Mouse (Mus musculus) stomach, postnatal 0 days (tissue): ENCODE data around the gene Plxna4. TPM values are rescaled to one million over a fixed set of nuclear protein-coding genes. Genes with fewer than 3 reads are reported as not detected.

Source experiments
- ATAC-seq: fragments of 200-750 bp; cut with Nextera tagmentation; 2 replicates; pipeline ENCODE4 v1.8.0; 2017; ENCODE audit not compliant: low FRiP score, low TSS enrichment
- DNase-seq: peaks from one replicate; pipeline ENCODE4 v3.0.0-alpha.2; 2016; ENCODE audit warnings: low spot score
- H3K27ac ChIP-seq: fragments of 300-500 bp; sonication (generic); replicated peaks from 2 replicates; pipeline ENCODE4 v1.5.1; 2014; ENCODE audit warnings: mild to moderate bottlenecking, control low read depth
- H3K27me3 ChIP-seq: fragments of 300-500 bp; sonication (generic); 2 replicates; pipeline ENCODE4 v1.6.1; 2014; ENCODE audit warnings: low read length; ENCODE audit not compliant: control insufficient read depth, insufficient read depth
- H3K36me3 ChIP-seq: fragments of 300-500 bp; sonication (generic); 2 replicates; pipeline ENCODE4 v1.6.1; 2014; ENCODE audit warnings: low read length, mixed read lengths; ENCODE audit not compliant: control insufficient read depth, insufficient read depth
- H3K4me1 ChIP-seq: fragments of 300-500 bp; sonication (generic); replicated peaks from 2 replicates; pipeline ENCODE4 v1.6.1; 2014; ENCODE audit warnings: antibody characterized with exemption; ENCODE audit not compliant: control insufficient read depth, insufficient read depth
- H3K4me2 ChIP-seq: fragments of 300-500 bp; sonication (generic); replicated peaks from 2 replicates; pipeline ENCODE4 v1.6.1; 2014; ENCODE audit warnings: low read depth, mild to moderate bottlenecking, control low read depth, moderate library complexity
- H3K4me3 ChIP-seq: fragments of 300-500 bp; sonication (generic); 2 replicates; pipeline ENCODE4 v1.5.1; 2014; ENCODE audit warnings: low read depth, low read length, control low read depth
- H3K9ac ChIP-seq: fragments of 300-500 bp; sonication (generic); 2 replicates; pipeline ENCODE4 v1.6.1; 2014; ENCODE audit warnings: mild to moderate bottlenecking, low read length, control low read depth, mixed read lengths
- H3K9me3 ChIP-seq: fragments of 300-500 bp; sonication (generic); 2 replicates; pipeline ENCODE4 v1.6.1; 2016; ENCODE audit warnings: low read length; ENCODE audit not compliant: control insufficient read depth
- CTCF ChIP-seq: IDR thresholded peaks from 2 replicates; pipeline ENCODE4 v1.5.1; 2016; ENCODE audit warnings: antibody characterized with exemption, low read depth, mild to moderate bottlenecking, moderate library complexity
- EP300 ChIP-seq: optimal IDR thresholded peaks from 2 replicates; pipeline ENCODE3; 2016; ENCODE audit warnings: antibody characterized with exemption
- WGBS: fragments of 180-500 bp; shearing (Covaris S2); extraction: QIAGEN DNeasy Blood & Tissue Kit; methylation state at CpG from one replicate; pipeline ENCODE4 v1.1.7; 2014; 5-methylcytosine and 5-hydroxymethylcytosine counted together
- polyA plus RNA-seq: library from polyadenylated mRNA; unstranded; fragments of >200 nt; fragmentation: Nextera tagmentation; extraction: Ambion mirVana; gene quantifications from 2 replicates; pipeline ENCODE4 v1.2.1, GENCODE M21; 2015

Plxna4 gene
- polyA plus RNA-seq, 1 experiment from 2014 or later, result 1.1 TPM

GRCm38 (mm10) chr6:32460400-32460799, 127.6 kb downstream of the Plxna4 start:
- ATAC-seq, result peak; percentile 67; the same call in 1 of the 2 replicates
- no peaks in the 10 kb centered on the region for H3K27me3 ChIP-seq
- no peaks in the 10 kb centered on the region for H3K36me3 ChIP-seq
- no peak overlapping the region for H3K9ac ChIP-seq
- H3K4me3 ChIP-seq, result no peak overlapping the region
- TF ChIP-seq EP300 (no peak), CTCF (no peak)
- no peak for DNase-seq
- H3K27ac ChIP-seq, result no peak overlapping the region; the same call in 1 of the 2 replicates
- 47% methylated on average over 8 of the region's 8 CpGs for WGBS
- peak overlapping the region; percentile 28 for H3K4me2 ChIP-seq
- no peaks in the 10 kb centered on the region for H3K9me3 ChIP-seq
- H3K4me1 ChIP-seq, result no peaks in the 10 kb centered on the region

GRCm38 (mm10) chr6:32456641-32457040, 131.4 kb downstream of the Plxna4 start:
- Histone ChIP-seq H3K9me3 (no peaks in the 10 kb centered on the region), H3K27me3 (no peaks in the 10 kb centered on the region), H3K27ac (no peak overlapping the region), H3K4me2 (no peak overlapping the region), H3K36me3 (no peaks in the 10 kb centered on the region), H3K9ac (no peak overlapping the region), H3K4me3 (no peak overlapping the region), H3K4me1 (no peaks in the 10 kb centered on the region)
- DNase-seq (no peak), ATAC-seq (no peak)
- no peak for TF ChIP-seq EP300
- TF ChIP-seq CTCF, result no peak
- 65% methylated on average over 3 of the region's 3 CpGs for WGBS

- no peak overlapping the region for H3K27ac ChIP-seq
- no peak for TF ChIP-seq CTCF
- no peak for TF ChIP-seq EP300
- H3K9me3 ChIP-seq, result no peaks in the 10 kb centered on the region
- no peak overlapping the region for H3K9ac ChIP-seq
- H3K4me1 ChIP-seq, result no peaks in the 10 kb centered on the region
- H3K36me3 ChIP-seq, result no peaks in the 10 kb centered on the region
- H3K27me3 ChIP-seq, result no peaks in the 10 kb centered on the region
- DNase-seq (no peak), ATAC-seq (no peak)
- H3K4me3 ChIP-seq, result no peak overlapping the region
- no peak overlapping the region for H3K4me2 ChIP-seq
Observed at GRCm38 (mm10) chr6:32451851-32452250, 136.1 kb downstream of the Plxna4 start.

GRCm38 (mm10) chr6:32449237-32449963, 138.6 kb downstream of the Plxna4 start:
- no peaks in the 10 kb centered on the region for H3K36me3 ChIP-seq
- no peak overlapping the region for H3K4me3 ChIP-seq
- H3K4me2 ChIP-seq, result no peak overlapping the region
- H3K27ac ChIP-seq, result no peak overlapping the region
- H3K4me1 ChIP-seq, result no peaks in the 10 kb centered on the region
- H3K9me3 ChIP-seq, result no peaks in the 10 kb centered on the region
- WGBS, result 61% methylated on average over 8 of the region's 8 CpGs
- no peak for ATAC-seq
- DNase-seq, result no peak
- no peak overlapping the region for H3K9ac ChIP-seq
- no peaks in the 10 kb centered on the region for H3K27me3 ChIP-seq
- no peak for TF ChIP-seq EP300

GRCm38 (mm10) chr6:32448787-32449186, 139.2 kb downstream of the Plxna4 start:
- H3K4me2 ChIP-seq, result no peak overlapping the region
- no peak overlapping the region for H3K4me3 ChIP-seq
- no peaks in the 10 kb centered on the region for H3K36me3 ChIP-seq
- no peak overlapping the region for H3K27ac ChIP-seq
- no peaks in the 10 kb centered on the region for H3K9me3 ChIP-seq
- WGBS, result 82% methylated on average over 3 of the region's 3 CpGs
- ATAC-seq (no peak), DNase-seq (no peak)
- H3K4me1 ChIP-seq, result no peaks in the 10 kb centered on the region
- no peak overlapping the region for H3K9ac ChIP-seq
- no peaks in the 10 kb centered on the region for H3K27me3 ChIP-seq
- TF ChIP-seq EP300, result no peak
- TF ChIP-seq CTCF, result no peak

- Histone ChIP-seq H3K9ac (no peak overlapping the region), H3K27me3 (no peaks in the 10 kb centered on the region), H3K36me3 (no peaks in the 10 kb centered on the region), H3K4me3 (no peak overlapping the region), H3K4me1 (no peaks in the 10 kb centered on the region), H3K4me2 (no peak overlapping the region), H3K9me3 (no peaks in the 10 kb centered on the region), H3K27ac (no peak overlapping the region)
- TF ChIP-seq CTCF (no peak), EP300 (no peak)
- no peak for DNase-seq
- WGBS, result 83% methylated on average over 4 of the region's 4 CpGs
- ATAC-seq, result no peak
Observed at GRCm38 (mm10) chr6:32446276-32446675, 141.7 kb downstream of the Plxna4 start.
